Mouse (Mus musculus) olfactory bulb, adult 2 months (tissue): ENCODE measurements around the gene Saysd1.

ENCODE experiments used
- CTCF ChIP-seq: fragments of 200-500 bp; IDR thresholded peaks from 2 replicates; pipeline ENCODE4 v1.5.1; 2012; ENCODE audit warnings: low read depth, mild to moderate bottlenecking, low read length, moderate library complexity; ENCODE audit not compliant: insufficient read depth
- POLR2A ChIP-seq: fragments of 200-500 bp; IDR thresholded peaks from 2 replicates; pipeline ENCODE4 v1.6.1; 2012; ENCODE audit warnings: mild to moderate bottlenecking, low read depth, low read length, moderate library complexity; ENCODE audit not compliant: insufficient read depth

- TF ChIP-seq CTCF (no peak), POLR2A (no peak)
Observed at GRCm38 (mm10) chr14:20154245-20154644, 15.9 kb upstream of the Saysd1 start.
